Comparison of ENCODE assay signal across 10 mouse cellular contexts in genomic region chr8:10805405-10806151, GRCm38 (mm10).
DNase-seq lines count a peak whose midpoint lies in the region; ATAC-seq and TF ChIP-seq lines count a peak whose summit lies in the region.
"Had no signal": no experiment of that assay in that cellular context is flagged by ENCODE, and none has a peak within 500 bp of the region (broad histone marks: within the 10 kb centered on the region; RNA-seq: fewer than 3 reads in every experiment).

No protein-coding gene starts in this region.

- no peaks in the 10 kb centered on the region for H3K36me3 ChIP-seq in liver, embryonic 12.5 days
- H3K36me3 ChIP-seq in liver, postnatal 0 days (replicated peaks; ENCODE audit: insufficient read depth, low read length) = no peaks in the 10 kb centered on the region
- H3K36me3 ChIP-seq in hindbrain, embryonic 10.5 days = no peaks in the 10 kb centered on the region

- no peak overlapping the region for H3K27ac ChIP-seq in liver, embryonic 12.5 days
- H3K27ac ChIP-seq in liver, postnatal 0 days (ENCODE audit: low read depth) = no peak overlapping the region
- peak overlapping the region; percentile 88 for H3K27ac ChIP-seq in hindbrain, embryonic 10.5 days

- DNase-seq in liver, postnatal 0 days = no peak
- peak; percentile 68 for DNase-seq in hindbrain, embryonic 10.5 days (ENCODE audit: low spot score)
- peak; percentile 11 to 27 for DNase-seq in kidney, postnatal 4 days
- peak; percentile 59 for DNase-seq in retina, postnatal 1 day
- no peak for DNase-seq in thymus, postnatal 0 days (ENCODE audit: low spot score)
- no peak for DNase-seq in gastrocnemius, postnatal 36 days
- DNase-seq in adrenal gland, postnatal 10 days = no peak
- DNase-seq: cerebellum, adult 8-10 months had no signal

- no peak overlapping the region for H3K9ac ChIP-seq in liver, embryonic 12.5 days
- no peak overlapping the region for H3K9ac ChIP-seq in liver, postnatal 0 days (replicated peaks)

- no peak for ATAC-seq in liver, embryonic 12.5 days
- ATAC-seq in liver, postnatal 0 days = no peak

- 0 out of 2 replicates have a peak overlapping the region, but pooled peaks have one; percentile 17 for H3K4me2 ChIP-seq in liver, embryonic 12.5 days
- no peak overlapping the region for H3K4me2 ChIP-seq in liver, postnatal 0 days (ENCODE audit: low read depth, low read length)

- no peak overlapping the region for H3K4me3 ChIP-seq in liver, embryonic 12.5 days
- no peak overlapping the region for H3K4me3 ChIP-seq in liver, postnatal 0 days (ENCODE audit: low read depth, low read length)
- peak overlapping the region; percentile 35 for H3K4me3 ChIP-seq in hindbrain, embryonic 10.5 days
- H3K4me3 ChIP-seq: myocyte had no signal

- no peak for TF ChIP-seq CTCF in liver, postnatal 0 days (IDR thresholded peaks at IDR 0.05; ENCODE audit: low read depth)

- H3K27me3 ChIP-seq in liver, embryonic 12.5 days (replicated peaks) = peaks cover 36% of the 10 kb centered on the region
- no peaks in the 10 kb centered on the region for H3K27me3 ChIP-seq in liver, postnatal 0 days (ENCODE audit: insufficient read depth, low read length)
- H3K27me3 ChIP-seq in hindbrain, embryonic 10.5 days (ENCODE audit: insufficient read depth, poor library complexity, severe bottlenecking) = peaks cover 14% of the 10 kb centered on the region; the same call in 1 of the 2 replicates

- 13% methylated on average over 24 of the region's 25 CpGs for WGBS in liver, embryonic 12.5 days (ENCODE audit: insufficient replicate concordance)
- 13% methylated on average over 21 of the region's 25 CpGs for WGBS in liver, postnatal 0 days (ENCODE audit: insufficient replicate concordance)
- WGBS in hindbrain, embryonic 10.5 days = 3% methylated on average over 25 of the region's 25 CpGs

- intact Hi-C loops in gastrocnemius, postnatal 36 days (cut with DNase I) = no loop called here

- no peak for TF ChIP-seq EP300 in liver, postnatal 0 days (IDR thresholded peaks at IDR 0.05; ENCODE audit: low read depth)

- no peaks in the 10 kb centered on the region for H3K4me1 ChIP-seq in liver, embryonic 12.5 days
- H3K4me1 ChIP-seq in liver, postnatal 0 days (ENCODE audit: insufficient read depth) = no peaks in the 10 kb centered on the region
- peaks cover 31% of the 10 kb centered on the region for H3K4me1 ChIP-seq in hindbrain, embryonic 10.5 days (replicated peaks)

- H3K9me3 ChIP-seq in liver, embryonic 12.5 days (replicated peaks) = no peaks in the 10 kb centered on the region
- no peaks in the 10 kb centered on the region for H3K9me3 ChIP-seq in liver, postnatal 0 days (ENCODE audit: low read length)
- no peaks in the 10 kb centered on the region for H3K9me3 ChIP-seq in hindbrain, embryonic 10.5 days

Comparison
In these comparisons a context has a peak if more than half of its experiments do, and no peak if none do; other contexts are left out.
1. DNase-seq: peak in hindbrain, embryonic 10.5 days (single experiment), kidney, postnatal 4 days (2 of 2) and retina, postnatal 1 day (single experiment); none in liver, postnatal 0 days (single experiment), thymus, postnatal 0 days (single experiment), gastrocnemius, postnatal 36 days (0 of 2) and adrenal gland, postnatal 10 days (single experiment).